Mouse (Mus musculus) embryonic facial prominence, embryonic 10.5 days (tissue): Measurements from ENCODE around the gene Fbp1. TPM values are rescaled to one million over a fixed set of nuclear protein-coding genes. Genes with fewer than 3 reads are reported as not detected.
"Not testable (repeated sequence)": the region's sequence is repeated elsewhere in the genome, so short reads cannot be mapped to it uniquely, and the experiment has no call there.

ENCODE experiments used
- DNase-seq: peaks from one replicate; pipeline ENCODE4 v3.0.0-alpha.2; 2017; ENCODE audit warnings: low spot score
- H3K27ac ChIP-seq: fragments of 300-500 bp; sonication (generic); replicated peaks from 2 replicates; pipeline ENCODE4 v1.5.1; 2016; ENCODE audit warnings: mild to moderate bottlenecking
- H3K27me3 ChIP-seq: fragments of 300-500 bp; sonication (generic); replicated peaks from 2 replicates; pipeline ENCODE4 v1.6.1; 2016; ENCODE audit warnings: low read depth, mild to moderate bottlenecking; ENCODE audit not compliant: poor library complexity, severe bottlenecking
- H3K36me3 ChIP-seq: fragments of 300-500 bp; sonication (generic); replicated peaks from 2 replicates; pipeline ENCODE4 v1.6.1; 2016; ENCODE audit warnings: mild to moderate bottlenecking, moderate library complexity
- H3K4me1 ChIP-seq: fragments of 300-500 bp; sonication (generic); 2 replicates; pipeline ENCODE4 v1.6.1; 2016
- H3K4me3 ChIP-seq: fragments of 300-500 bp; sonication (generic); 2 replicates; pipeline ENCODE4 v1.5.1; 2016; ENCODE audit warnings: mild to moderate bottlenecking, moderate library complexity
- H3K9me3 ChIP-seq: fragments of 300-500 bp; sonication (generic); 2 replicates; pipeline ENCODE4 v1.6.1; 2016; ENCODE audit warnings: mild to moderate bottlenecking
- WGBS: fragments of 180-500 bp; shearing (Covaris S2); methylation state at CpG from one replicate; pipeline ENCODE4 v1.1.7; 2016; 5-methylcytosine and 5-hydroxymethylcytosine counted together
- polyA plus RNA-seq: library from polyadenylated mRNA; unstranded; fragments of >200 nt; fragmentation: Nextera tagmentation; extraction: Ambion mirVana; gene quantifications from 2 replicates; pipeline ENCODE4 v1.2.1, GENCODE M21; 2016

Fbp1 gene
- polyA plus RNA-seq: not detected in 2 replicates

DNA sequence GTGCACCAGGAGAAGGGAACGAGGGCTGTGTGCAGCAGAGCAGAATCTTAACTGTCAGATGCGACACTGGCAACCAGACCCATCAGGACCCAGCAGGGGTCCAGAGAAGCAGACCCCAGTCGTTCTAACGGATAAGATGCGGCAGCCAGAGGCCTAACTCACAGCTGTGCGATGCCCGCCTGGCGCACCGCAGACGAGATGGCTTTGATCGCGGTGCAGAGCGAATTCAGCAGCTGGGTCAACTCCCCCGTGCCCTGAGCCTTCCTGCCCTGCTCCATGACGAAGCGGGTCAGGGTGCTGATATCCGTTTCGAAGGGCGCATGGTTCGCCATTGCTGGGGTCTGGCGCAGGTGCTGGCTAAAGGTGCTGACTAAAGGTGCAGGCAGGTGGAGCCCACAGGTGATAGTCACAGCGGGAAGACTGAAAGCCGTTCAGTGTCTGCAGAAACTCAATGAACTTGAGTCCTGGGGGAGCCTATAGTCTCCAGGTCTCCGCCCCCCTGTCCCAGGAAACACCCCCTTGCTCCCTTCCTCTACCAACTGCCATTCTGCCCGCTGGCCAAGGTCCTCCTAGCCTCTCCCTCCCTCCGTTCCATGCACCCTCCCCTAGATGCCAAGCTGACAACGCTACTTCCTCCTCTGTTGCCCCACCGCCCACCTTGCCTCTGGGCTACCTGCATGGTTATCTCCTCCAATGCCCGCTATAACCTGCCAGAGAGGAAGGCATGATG lies at the start of gene Fbp1:
Gene Fbp1, minus strand, starts transcription at position 571 of the 730 bp plus-strand sequence.
- 4% methylated on average over 29 of the region's 29 CpGs for WGBS
- peak within 1 kb of the TSS; percentile 47 for H3K4me3 ChIP-seq
- H3K36me3 ChIP-seq: no peaks in the 10 kb centered on the region
- H3K9me3 ChIP-seq: no peaks in the 10 kb centered on the region
- peaks cover 63% of the 10 kb centered on the region for H3K27me3 ChIP-seq
- peaks cover 10% of the 10 kb centered on the region for H3K4me1 ChIP-seq
- no peak within 1 kb of the TSS for H3K27ac ChIP-seq
- peak; percentile 40 for DNase-seq

GRCm38 (mm10) chr13:62932452-62932851 lies 44.4 kb upstream of the Fbp1 start:
- no peak for DNase-seq
- Histone ChIP-seq H3K4me1 (no peaks in the 10 kb centered on the region), H3K36me3 (no peaks in the 10 kb centered on the region), H3K9me3 (no peaks in the 10 kb centered on the region), H3K4me3 (no peak overlapping the region), H3K27ac (no peak overlapping the region), H3K27me3 (no peaks in the 10 kb centered on the region)
- 55% methylated on average over 4 of the region's 4 CpGs for WGBS

DNA sequence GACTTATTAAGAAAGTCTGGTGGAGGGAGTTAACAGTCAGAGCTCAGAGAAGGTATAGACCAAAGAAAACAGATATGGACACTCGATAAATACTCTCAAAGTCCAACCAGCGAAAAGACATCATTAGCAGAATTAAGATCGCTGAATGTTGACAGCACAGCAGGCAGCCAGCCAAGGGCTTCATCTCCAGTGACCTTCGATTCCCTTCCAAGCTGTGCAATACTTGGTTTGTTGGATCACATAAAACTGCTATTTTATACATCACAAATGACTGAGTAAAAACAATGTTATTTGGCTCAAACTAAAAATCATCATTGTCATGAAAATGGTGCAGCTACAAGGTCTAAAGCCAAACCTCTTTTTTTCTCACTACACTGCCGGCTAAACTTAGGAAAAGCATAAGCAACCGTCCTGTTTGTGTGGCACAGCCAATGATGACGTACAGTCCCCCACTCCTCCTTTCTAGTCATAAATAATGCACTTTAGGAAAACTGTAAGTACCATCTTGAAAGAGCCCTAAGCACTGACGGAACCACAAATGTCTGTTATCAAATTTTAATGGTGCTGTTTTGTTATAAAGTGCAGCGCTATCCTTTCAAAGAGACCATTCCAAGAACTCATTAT lies 41.8 kb upstream of the Fbp1 start:
- H3K36me3 ChIP-seq: no peaks in the 10 kb centered on the region
- no peak overlapping the region for H3K27ac ChIP-seq
- no peak overlapping the region for H3K4me3 ChIP-seq
- no peaks in the 10 kb centered on the region for H3K9me3 ChIP-seq
- no peak for DNase-seq
- no peaks in the 10 kb centered on the region for H3K27me3 ChIP-seq
- 91% methylated on average over 9 of the region's 9 CpGs for WGBS
- H3K4me1 ChIP-seq: no peaks in the 10 kb centered on the region

DNA sequence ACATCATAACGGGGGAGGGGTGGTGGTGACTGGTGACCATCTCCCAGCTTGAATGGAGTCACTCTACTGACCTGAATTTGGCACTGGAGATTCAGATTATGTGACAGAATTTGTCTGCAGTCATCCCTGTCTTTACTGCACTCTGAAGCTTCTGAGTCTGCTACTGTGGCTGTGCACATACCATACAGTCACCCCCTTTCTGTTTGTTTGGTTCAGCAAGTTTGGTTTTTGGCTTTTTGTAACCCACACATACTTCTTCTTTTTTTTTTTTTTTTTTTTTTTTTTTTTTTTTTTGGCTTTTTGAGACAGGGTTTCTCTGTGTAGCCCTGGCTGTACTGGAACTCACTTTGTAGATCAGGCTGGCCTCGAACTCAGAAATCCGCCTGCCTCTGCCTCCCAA lies 41.1 kb upstream of the Fbp1 start:
- H3K27me3 ChIP-seq, H3K27ac ChIP-seq, DNase-seq, H3K36me3 ChIP-seq, H3K9me3 ChIP-seq, H3K4me3 ChIP-seq, H3K4me1 ChIP-seq: not testable (repeated sequence)
- 88% methylated on average over 3 of the region's 3 CpGs for WGBS

DNA sequence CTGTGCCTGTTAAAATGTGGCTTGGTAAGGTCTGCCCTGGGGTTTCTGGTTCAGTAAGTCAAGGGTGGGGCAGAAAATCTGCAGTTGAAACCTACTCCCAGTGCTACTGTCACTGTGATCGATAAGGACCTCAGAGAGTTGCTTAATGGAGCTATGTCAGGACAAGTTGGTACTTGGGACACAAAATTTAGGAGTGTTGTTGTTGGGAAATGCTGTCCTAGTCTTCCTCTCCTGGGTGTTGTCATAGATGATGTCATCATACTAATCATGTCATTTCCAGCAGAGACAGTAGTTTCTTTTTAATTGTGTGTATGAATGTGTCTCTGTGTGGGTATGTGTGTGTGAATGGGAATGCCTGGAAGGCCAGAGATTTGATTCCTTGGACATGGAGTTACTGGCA lies 39.4 kb upstream of the Fbp1 start:
- Histone ChIP-seq H3K27me3 (no peaks in the 10 kb centered on the region), H3K36me3 (no peaks in the 10 kb centered on the region), H3K4me1 (peaks cover 2% of the 10 kb centered on the region; the same call in 1 of the 2 replicates), H3K27ac (no peak overlapping the region), H3K9me3 (no peaks in the 10 kb centered on the region), H3K4me3 (no peak overlapping the region)
- 97% methylated on average over 1 of the region's 1 CpGs for WGBS
- DNase-seq: no peak

DNA sequence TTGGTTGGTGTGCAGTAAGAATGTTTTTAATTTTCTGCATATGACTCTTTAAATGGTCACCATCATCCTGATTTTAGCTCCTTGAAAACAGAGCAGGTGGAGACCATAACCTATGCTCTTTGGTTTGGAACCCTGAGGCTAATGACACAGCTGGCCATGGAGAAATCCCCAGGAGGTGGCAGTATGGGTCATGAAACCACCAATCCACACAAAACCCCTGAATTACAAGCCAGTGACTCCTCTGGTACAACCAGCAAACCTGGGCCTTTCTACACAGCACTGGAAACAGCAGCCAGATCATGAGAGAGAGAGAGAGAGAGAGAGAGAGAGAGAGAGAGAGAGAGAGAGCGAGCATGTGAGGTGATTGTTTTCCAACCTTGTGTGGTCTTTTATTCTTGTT lies 38.4 kb upstream of the Fbp1 start:
- peak; percentile 63 for DNase-seq
- Histone ChIP-seq H3K27ac (no peak overlapping the region), H3K27me3 (no peaks in the 10 kb centered on the region), H3K4me3 (no peak overlapping the region), H3K4me1 (peaks cover 2% of the 10 kb centered on the region; the same call in 1 of the 2 replicates), H3K9me3 (no peaks in the 10 kb centered on the region), H3K36me3 (no peaks in the 10 kb centered on the region)
- WGBS: 75% methylated on average over 1 of the region's 1 CpGs

- H3K27me3 ChIP-seq: no peaks in the 10 kb centered on the region
- no peak for DNase-seq
- WGBS: 82% methylated on average over 8 of the region's 8 CpGs
Measured at GRCm38 (mm10) chr13:62923182-62923581, 35.1 kb upstream of the Fbp1 start.

GRCm38 (mm10) chr13:62922645-62923044 lies 34.6 kb upstream of the Fbp1 start:
- 78% methylated on average over 3 of the region's 3 CpGs for WGBS

More at GRCm38 (mm10) chr13:62923182-62923581, 35.1 kb upstream of the Fbp1 start:
- 0 out of 2 replicates have a peak overlapping the region, but pooled peaks have one; percentile 7 for H3K27ac ChIP-seq
- H3K36me3 ChIP-seq: no peaks in the 10 kb centered on the region
- H3K4me1 ChIP-seq: peaks cover 2% of the 10 kb centered on the region; the same call in 1 of the 2 replicates
- H3K9me3 ChIP-seq: no peaks in the 10 kb centered on the region
- no peak overlapping the region for H3K4me3 ChIP-seq

GRCm38 (mm10) chr13:62919647-62920341 lies 31.7 kb upstream of the Fbp1 start:
- Histone ChIP-seq H3K4me3 (no peak overlapping the region), H3K4me1 (peaks cover 2% of the 10 kb centered on the region; the same call in 1 of the 2 replicates), H3K27ac (no peak overlapping the region), H3K27me3 (no peaks in the 10 kb centered on the region), H3K9me3 (no peaks in the 10 kb centered on the region), H3K36me3 (no peaks in the 10 kb centered on the region)
- WGBS: 40% methylated on average over 11 of the region's 11 CpGs
- peak; percentile 83 for DNase-seq

More at GRCm38 (mm10) chr13:62922645-62923044, 34.6 kb upstream of the Fbp1 start:
- H3K36me3 ChIP-seq: no peaks in the 10 kb centered on the region
- H3K4me1 ChIP-seq: peaks cover 2% of the 10 kb centered on the region; the same call in 1 of the 2 replicates
- no peaks in the 10 kb centered on the region for H3K9me3 ChIP-seq
- no peaks in the 10 kb centered on the region for H3K27me3 ChIP-seq
- 0 out of 2 replicates have a peak overlapping the region, but pooled peaks have one; percentile 7 for H3K27ac ChIP-seq
- no peak for DNase-seq
- no peak overlapping the region for H3K4me3 ChIP-seq

DNA sequence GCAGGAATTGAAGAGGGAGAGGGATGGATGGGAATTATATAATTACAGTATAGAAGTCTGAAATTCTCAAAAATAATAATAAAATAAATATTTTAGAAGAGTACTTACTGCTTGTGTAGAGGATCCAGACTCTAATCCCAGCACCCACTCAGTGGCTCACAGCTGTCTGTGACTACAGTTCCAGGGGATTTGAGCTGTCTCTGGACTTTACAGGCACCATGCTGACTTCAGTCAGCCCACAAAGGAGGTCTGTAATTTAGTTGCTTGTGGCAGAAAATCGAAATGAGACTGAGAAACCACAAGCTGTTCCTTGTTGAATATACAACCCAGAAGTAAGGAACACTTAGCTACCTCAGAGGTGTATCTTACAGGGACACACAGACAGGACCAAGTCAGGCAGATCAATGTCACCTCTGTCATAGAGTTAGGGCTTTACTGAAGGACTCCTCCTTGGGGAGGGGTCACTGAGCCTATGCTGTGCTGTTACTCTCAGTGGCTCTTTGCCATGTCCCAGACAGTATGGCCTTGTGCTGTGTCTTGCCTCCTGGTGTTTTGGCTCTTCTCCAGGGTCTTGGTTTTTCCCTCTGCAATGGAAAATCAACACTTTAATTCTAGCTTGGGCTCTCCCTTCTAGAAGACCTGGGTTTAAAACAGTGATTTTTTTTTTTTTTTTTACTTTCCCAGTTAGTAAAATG lies 29.5 kb upstream of the Fbp1 start:
- no peak for DNase-seq
- Histone ChIP-seq H3K4me1 (no peaks in the 10 kb centered on the region), H3K27ac (no peak overlapping the region), H3K36me3 (no peaks in the 10 kb centered on the region), H3K27me3 (no peaks in the 10 kb centered on the region), H3K9me3 (no peaks in the 10 kb centered on the region), H3K4me3 (no peak overlapping the region)
- 56% methylated on average over 1 of the region's 1 CpGs for WGBS

- Histone ChIP-seq H3K36me3 (no peaks in the 10 kb centered on the region), H3K9me3 (no peaks in the 10 kb centered on the region), H3K27me3 (no peaks in the 10 kb centered on the region), H3K4me3 (no peak overlapping the region), H3K27ac (no peak overlapping the region), H3K4me1 (no peaks in the 10 kb centered on the region)
- WGBS: 80% methylated on average over 4 of the region's 4 CpGs
- no peak for DNase-seq
Measured at GRCm38 (mm10) chr13:62916675-62917074, 28.6 kb upstream of the Fbp1 start.

DNA sequence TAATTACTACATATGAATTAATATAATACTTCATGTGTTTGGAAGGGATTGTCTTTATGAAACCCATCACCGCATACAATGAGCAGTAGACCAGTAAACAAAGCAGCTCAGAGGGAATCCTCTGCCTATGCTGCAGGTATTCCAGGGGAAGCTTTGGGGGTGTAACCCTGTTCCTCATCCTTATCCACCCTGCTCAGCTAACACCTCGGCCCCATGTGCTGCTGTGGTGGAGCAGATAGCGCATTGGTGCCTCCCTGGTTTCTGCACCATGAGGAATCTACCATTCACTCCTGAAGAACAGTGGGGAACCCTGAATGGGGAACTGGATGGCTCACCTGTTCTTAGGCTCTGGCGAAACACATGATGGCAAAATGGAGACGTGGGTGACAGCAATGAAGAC lies 23.5 kb upstream of the Fbp1 start:
- no peaks in the 10 kb centered on the region for H3K27me3 ChIP-seq
- H3K36me3 ChIP-seq: no peaks in the 10 kb centered on the region
- peaks cover 18% of the 10 kb centered on the region for H3K4me1 ChIP-seq
- H3K4me3 ChIP-seq: no peak overlapping the region
- no peaks in the 10 kb centered on the region for H3K9me3 ChIP-seq
- no peak overlapping the region for H3K27ac ChIP-seq
- DNase-seq: no peak
- 86% methylated on average over 5 of the region's 5 CpGs for WGBS
